Comparison of ENCODE assay signal across 27 mouse cellular contexts in genomic region chrX:128585496-128586105, GRCm38 (mm10).
"Had no signal": no experiment of that assay in that cellular context is flagged by ENCODE, and none has a peak within 500 bp of the region (broad histone marks: within the 10 kb centered on the region; RNA-seq: fewer than 3 reads in every experiment).

No protein-coding gene starts in this region.

- H3K4me1 ChIP-seq: heart, embryonic 10.5 days; heart, embryonic 12.5 days; hindbrain, embryonic 10.5 days; hindbrain, embryonic 12.5 days; intestine, embryonic 15.5 days; kidney, embryonic 15.5 days; limb, embryonic 13.5 days; limb, embryonic 15.5 days; liver, embryonic 12.5 days had no signal

- ATAC-seq: hindbrain, embryonic 16.5 days; inflammation-experienced regulatory T-cells, adult 6 months; intestine, embryonic 15.5 days; liver, embryonic 12.5 days had no signal

- H3K27me3 ChIP-seq: heart, embryonic 12.5 days; hindbrain, embryonic 12.5 days; intestine, embryonic 15.5 days; kidney, embryonic 15.5 days; limb, embryonic 13.5 days; limb, embryonic 15.5 days; liver, embryonic 12.5 days had no signal

- H3K9me3 ChIP-seq: heart, embryonic 10.5 days; heart, embryonic 12.5 days; hindbrain, embryonic 10.5 days; hindbrain, embryonic 12.5 days; intestine, embryonic 15.5 days; kidney, embryonic 15.5 days; limb, embryonic 13.5 days; limb, embryonic 15.5 days; liver, embryonic 12.5 days had no signal

- H3K9ac ChIP-seq: heart, embryonic 12.5 days; hindbrain, embryonic 12.5 days; hindbrain, embryonic 14.5 days; intestine, embryonic 15.5 days; kidney, embryonic 15.5 days; limb, embryonic 13.5 days; limb, embryonic 15.5 days; liver, embryonic 12.5 days; liver, embryonic 14.5 days had no signal

- H3K36me3 ChIP-seq: heart, embryonic 10.5 days; heart, embryonic 12.5 days; hindbrain, embryonic 10.5 days; hindbrain, embryonic 12.5 days; intestine, embryonic 15.5 days; kidney, embryonic 15.5 days; limb, embryonic 13.5 days; limb, embryonic 15.5 days; liver, embryonic 12.5 days had no signal

- H3K4me3 ChIP-seq: heart, embryonic 10.5 days; heart, embryonic 12.5 days; hindbrain, embryonic 10.5 days; hindbrain, embryonic 12.5 days; intestine, embryonic 15.5 days; kidney, embryonic 15.5 days; limb, embryonic 13.5 days; limb, embryonic 15.5 days; liver, embryonic 12.5 days had no signal

- H3K4me2 ChIP-seq: heart, embryonic 12.5 days; hindbrain, embryonic 12.5 days; hindbrain, embryonic 14.5 days; intestine, embryonic 15.5 days; kidney, embryonic 15.5 days; limb, embryonic 13.5 days; limb, embryonic 15.5 days; liver, embryonic 12.5 days had no signal

- H3K27ac ChIP-seq: heart, embryonic 10.5 days; hindbrain, embryonic 10.5 days; hindbrain, embryonic 12.5 days; hindbrain, embryonic 14.5 days; intestine, embryonic 15.5 days; kidney, embryonic 15.5 days; kidney, postnatal 0 days; limb, embryonic 13.5 days; limb, embryonic 15.5 days; liver, embryonic 12.5 days; liver, embryonic 14.5 days had no signal

- DNase-seq: gastrocnemius, postnatal 10 days; gastrocnemius, postnatal 25 days; heart, adult 18-20 months; heart, postnatal 10 days; heart, postnatal 4 days; kidney, adult 11 months; kidney, adult 2 months; kidney, adult 9 months; kidney, postnatal 14 days; kidney, postnatal 36 days; layer of hippocampus, adult 9-11 months; layer of hippocampus, postnatal 36 days; left cerebral cortex, postnatal 4 days had no signal
